Mouse (Mus musculus) hindbrain, embryonic 11.5 days (tissue): ENCODE results near the gene Rhoh. TPM values are rescaled to one million over a fixed set of nuclear protein-coding genes. Genes with fewer than 3 reads are reported as not detected.

Source experiments
- ATAC-seq: fragments of 200-750 bp; cut with Nextera tagmentation; 2 replicates; pipeline ENCODE4 v1.8.0; 2017; ENCODE audit warnings: mild to moderate bottlenecking, moderate TSS enrichment, moderate library complexity; ENCODE audit not compliant: low FRiP score
- DNase-seq: peaks from one replicate; pipeline ENCODE4 v3.0.0-alpha.2; 2015; ENCODE audit warnings: low spot score
- H3K27ac ChIP-seq: fragments of 300-500 bp; sonication (generic); 2 replicates; pipeline ENCODE4 v1.5.1; 2014; ENCODE audit warnings: mild to moderate bottlenecking, low read depth, low read length
- H3K27me3 ChIP-seq: fragments of 300-500 bp; sonication (generic); 2 replicates; pipeline ENCODE4 v1.6.1; 2014; ENCODE audit warnings: mild to moderate bottlenecking, low read length, moderate library complexity, mixed read lengths; ENCODE audit not compliant: control insufficient read depth, insufficient read depth
- H3K36me3 ChIP-seq: fragments of 300-500 bp; sonication (generic); 2 replicates; pipeline ENCODE4 v1.6.1; 2014; ENCODE audit warnings: mild to moderate bottlenecking, low read length, moderate library complexity, mixed read lengths; ENCODE audit not compliant: control insufficient read depth, insufficient read depth
- H3K4me1 ChIP-seq: fragments of 300-500 bp; sonication (generic); replicated peaks from 2 replicates; pipeline ENCODE4 v1.6.1; 2014; ENCODE audit warnings: low read length, mixed read lengths; ENCODE audit not compliant: control insufficient read depth, insufficient read depth
- H3K4me2 ChIP-seq: fragments of 300-500 bp; sonication (generic); replicated peaks from 2 replicates; pipeline ENCODE4 v1.6.1; 2014; ENCODE audit warnings: mild to moderate bottlenecking, low read depth, low read length
- H3K4me3 ChIP-seq: fragments of 300-500 bp; sonication (generic); 2 replicates; pipeline ENCODE4 v1.5.1; 2014; ENCODE audit warnings: low read depth, low read length
- H3K9ac ChIP-seq: fragments of 300-500 bp; sonication (generic); 2 replicates; pipeline ENCODE4 v1.6.1; 2014; ENCODE audit warnings: low read depth, low read length
- H3K9me3 ChIP-seq: fragments of 300-500 bp; sonication (generic); 2 replicates; pipeline ENCODE4 v1.6.1; 2016; ENCODE audit warnings: low read length; ENCODE audit not compliant: control insufficient read depth
- WGBS: fragments of 180-500 bp; shearing (Covaris S2); extraction: QIAGEN DNeasy Blood & Tissue Kit; methylation state at CpG from one replicate; pipeline ENCODE4 v1.1.7; 2014; 5-methylcytosine and 5-hydroxymethylcytosine counted together
- polyA plus RNA-seq: library from polyadenylated mRNA; unstranded; fragments of >200 nt; fragmentation: Nextera tagmentation; extraction: Ambion mirVana; gene quantifications from 2 replicates; pipeline ENCODE4 v1.2.1, GENCODE M21; 2014

Gene Rhoh
- polyA plus RNA-seq: 0.09 and 0.52 TPM in 2 replicates

DNA sequence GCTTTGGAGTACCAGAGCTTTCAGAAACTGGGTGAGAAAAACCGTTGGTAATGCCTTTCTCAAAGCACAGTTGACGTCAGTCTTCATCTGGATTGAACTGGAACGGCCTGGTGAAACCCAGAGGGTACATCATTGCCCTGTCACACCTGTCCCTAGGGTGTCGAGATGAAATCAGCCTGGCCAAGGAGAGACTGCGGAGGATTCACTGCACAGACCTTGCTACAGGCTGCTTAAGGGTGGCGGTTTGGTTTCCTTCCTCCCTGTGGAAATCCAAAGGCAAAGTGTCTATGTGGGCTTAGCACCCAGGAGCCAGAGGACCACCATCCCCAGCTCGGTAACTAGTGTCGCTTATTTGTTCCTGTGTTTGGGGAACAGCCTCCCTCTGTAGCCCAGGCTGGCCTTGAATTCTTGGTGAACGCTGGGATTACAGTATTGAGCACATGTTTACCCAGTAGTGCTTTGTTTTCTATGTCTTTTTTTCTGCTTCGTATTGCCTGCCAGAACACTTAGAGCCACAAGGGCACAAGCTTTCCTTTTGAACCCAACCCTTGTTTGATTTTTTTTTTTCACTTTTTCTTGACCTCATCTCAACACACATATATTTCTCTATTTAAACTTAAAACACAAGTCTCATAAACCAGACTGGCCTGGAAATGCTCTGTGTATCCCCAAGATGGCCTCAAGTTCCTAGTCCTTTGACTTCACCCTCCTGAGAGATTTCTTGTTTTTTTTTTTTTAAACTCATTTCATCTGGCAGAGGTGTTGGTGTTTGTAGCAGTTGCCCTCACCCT lies at the start of gene Rhoh:
Rhoh (plus strand) TSS at position 60 of the 791 bp plus-strand sequence.
- H3K27ac ChIP-seq: no peak within 1 kb of the TSS
- H3K4me3 ChIP-seq: no peak within 1 kb of the TSS
- ATAC-seq: no peak
- H3K4me1 ChIP-seq: no peaks in the 10 kb centered on the region
- H3K9ac ChIP-seq: no peak within 1 kb of the TSS
- H3K27me3 ChIP-seq: no peaks in the 10 kb centered on the region
- no peak within 1 kb of the TSS for H3K4me2 ChIP-seq
- H3K9me3 ChIP-seq: no peaks in the 10 kb centered on the region
- H3K36me3 ChIP-seq: no peaks in the 10 kb centered on the region
- 81% methylated on average over 10 of the region's 10 CpGs for WGBS
- DNase-seq: no peak

DNA sequence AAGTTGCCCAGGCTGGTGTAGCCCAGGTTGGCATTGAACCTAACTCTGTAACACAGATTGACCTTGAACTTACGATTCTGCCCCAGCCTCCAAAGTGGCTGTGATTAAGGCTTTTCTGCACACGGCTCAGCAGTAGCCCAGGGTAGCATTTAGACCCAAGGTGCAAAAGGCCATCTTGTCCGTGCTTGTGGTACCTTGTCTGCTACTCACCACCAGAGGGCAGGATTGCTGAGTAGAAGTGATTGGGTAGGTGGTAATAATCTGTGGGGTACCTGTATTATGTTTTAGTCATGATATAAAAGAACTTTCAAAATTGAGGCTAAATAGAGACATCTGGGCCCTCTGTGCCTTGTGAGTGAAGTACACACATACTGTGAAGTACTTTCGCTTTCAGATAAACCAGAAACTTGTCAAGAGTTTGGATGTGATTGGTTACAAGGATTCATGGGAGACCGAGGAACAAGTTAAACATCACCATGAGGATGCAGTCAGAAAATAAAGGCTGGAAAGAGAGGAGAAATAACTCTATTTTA lies 37.3 kb upstream of the Rhoh start:
- Histone ChIP-seq H3K4me1 (no peaks in the 10 kb centered on the region), H3K27me3 (no peaks in the 10 kb centered on the region), H3K9ac (no peak overlapping the region), H3K36me3 (0 out of 2 replicates have a peak, but pooled peaks cover 2% of the 10 kb centered on the region), H3K9me3 (no peaks in the 10 kb centered on the region), H3K4me3 (no peak overlapping the region), H3K4me2 (no peak overlapping the region), H3K27ac (no peak overlapping the region)
- 76% methylated on average over 5 of the region's 5 CpGs for WGBS
- ATAC-seq (no peak), DNase-seq (peak; percentile 39)

DNA sequence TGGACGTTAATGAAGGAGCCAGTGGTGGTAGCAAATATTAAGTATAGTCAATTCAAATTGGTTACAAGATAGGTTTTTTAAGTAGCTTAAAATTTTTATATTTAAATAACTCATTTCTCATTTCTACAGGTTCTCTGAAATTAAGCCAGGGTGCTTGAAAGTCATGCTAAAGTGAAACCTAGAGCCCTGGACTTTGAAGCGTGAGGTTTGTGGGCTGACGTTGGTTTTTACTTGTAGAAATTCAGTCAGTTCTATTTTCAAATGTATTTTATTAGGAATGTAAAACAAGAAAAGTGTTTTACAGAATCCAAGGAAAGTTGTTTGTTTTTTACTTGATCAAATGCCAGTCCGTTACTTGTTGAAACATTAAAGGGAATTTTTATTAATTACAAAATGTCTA lies 34.5 kb upstream of the Rhoh start:
- ATAC-seq: no peak
- Histone ChIP-seq H3K9me3 (no peaks in the 10 kb centered on the region), H3K4me1 (no peaks in the 10 kb centered on the region), H3K27ac (no peak overlapping the region), H3K4me3 (no peak overlapping the region), H3K4me2 (no peak overlapping the region), H3K9ac (no peak overlapping the region), H3K27me3 (no peaks in the 10 kb centered on the region), H3K36me3 (0 out of 2 replicates have a peak, but pooled peaks cover 2% of the 10 kb centered on the region)
- DNase-seq: no peak
- 97% methylated on average over 4 of the region's 4 CpGs for WGBS

DNA sequence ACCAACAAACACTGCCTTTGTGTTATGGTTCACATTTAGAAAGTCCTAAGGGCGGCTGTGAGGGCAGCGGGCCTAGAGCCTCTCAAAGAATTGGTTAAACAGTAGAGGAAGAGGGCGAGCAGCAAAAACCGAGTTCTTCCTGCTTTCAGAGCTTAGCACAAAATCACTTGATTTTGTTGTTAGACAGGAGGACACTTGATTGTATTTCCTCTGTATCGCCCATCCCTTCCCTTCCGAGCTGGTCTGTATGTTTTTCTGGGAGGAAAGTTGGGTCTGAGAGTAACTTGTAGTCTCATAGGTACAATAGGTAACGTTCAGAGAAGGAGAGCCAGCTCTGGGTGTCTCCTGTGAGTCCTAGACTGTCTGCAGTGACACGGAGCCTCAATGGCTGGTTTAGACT lies 33.9 kb upstream of the Rhoh start:
- ATAC-seq: no peak
- H3K36me3 ChIP-seq: 0 out of 2 replicates have a peak, but pooled peaks cover 2% of the 10 kb centered on the region

DNA sequence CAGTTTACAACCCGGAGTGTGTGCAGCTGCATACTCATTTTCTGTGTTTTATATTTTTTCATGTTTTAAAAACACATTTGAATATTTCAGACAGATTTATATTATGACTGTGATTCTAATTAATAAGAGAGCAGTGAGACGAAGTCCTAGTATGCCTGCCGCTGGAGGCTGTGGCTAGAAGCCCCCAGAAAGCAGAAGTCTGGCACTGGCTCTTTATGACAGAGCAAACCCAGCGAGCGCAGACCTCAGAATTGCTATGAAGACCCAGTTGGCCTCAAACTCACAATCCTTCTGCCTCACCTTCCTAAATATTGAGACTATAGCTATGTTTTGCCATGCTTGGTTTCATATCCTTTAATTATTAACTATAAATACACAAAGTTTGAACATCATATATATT lies 32.8 kb upstream of the Rhoh start:
- DNase-seq: no peak
- 94% methylated on average over 5 of the region's 5 CpGs for WGBS
- no peaks in the 10 kb centered on the region for H3K27me3 ChIP-seq
- no peaks in the 10 kb centered on the region for H3K9me3 ChIP-seq
- no peak overlapping the region for H3K4me2 ChIP-seq
- no peak overlapping the region for H3K4me3 ChIP-seq
- no peak for ATAC-seq
- no peak overlapping the region for H3K9ac ChIP-seq
- H3K27ac ChIP-seq: no peak overlapping the region
- H3K4me1 ChIP-seq: no peaks in the 10 kb centered on the region
- H3K36me3 ChIP-seq: no peaks in the 10 kb centered on the region

More for the DNA sequence above, 33.9 kb upstream of the Rhoh start:
- no peak for DNase-seq
- Histone ChIP-seq H3K4me1 (no peaks in the 10 kb centered on the region), H3K4me2 (no peak overlapping the region), H3K27me3 (no peaks in the 10 kb centered on the region), H3K4me3 (no peak overlapping the region), H3K27ac (no peak overlapping the region), H3K9ac (no peak overlapping the region), H3K9me3 (no peaks in the 10 kb centered on the region)
- WGBS: 91% methylated on average over 8 of the region's 8 CpGs

DNA sequence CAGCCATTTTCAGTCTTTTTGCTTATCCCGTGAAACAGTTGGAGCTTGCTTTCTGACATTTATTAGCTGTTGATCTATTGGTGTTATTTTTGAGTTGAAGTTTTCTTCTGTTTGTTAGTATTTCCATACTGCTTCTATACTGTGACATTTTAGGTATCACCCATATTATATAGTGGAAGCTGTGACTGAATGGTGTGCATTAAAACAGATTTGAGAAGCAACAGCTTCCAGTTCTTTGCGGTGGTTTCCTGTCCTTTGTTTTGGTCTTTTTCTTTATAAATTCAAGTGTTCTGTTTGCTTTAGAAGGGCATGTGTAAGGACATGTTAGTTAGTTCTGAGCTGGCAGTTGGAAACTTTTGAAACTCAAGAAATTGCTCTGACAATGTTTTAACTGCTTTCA lies 32.0 kb upstream of the Rhoh start:
- H3K27ac ChIP-seq: no peak overlapping the region
- no peak overlapping the region for H3K4me3 ChIP-seq
- DNase-seq (no peak), ATAC-seq (no peak)
- H3K4me2 ChIP-seq: no peak overlapping the region
- 86% methylated on average over 2 of the region's 2 CpGs for WGBS
- H3K4me1 ChIP-seq: no peaks in the 10 kb centered on the region
- no peaks in the 10 kb centered on the region for H3K27me3 ChIP-seq
- no peaks in the 10 kb centered on the region for H3K36me3 ChIP-seq
- H3K9me3 ChIP-seq: no peaks in the 10 kb centered on the region
- H3K9ac ChIP-seq: no peak overlapping the region

DNA sequence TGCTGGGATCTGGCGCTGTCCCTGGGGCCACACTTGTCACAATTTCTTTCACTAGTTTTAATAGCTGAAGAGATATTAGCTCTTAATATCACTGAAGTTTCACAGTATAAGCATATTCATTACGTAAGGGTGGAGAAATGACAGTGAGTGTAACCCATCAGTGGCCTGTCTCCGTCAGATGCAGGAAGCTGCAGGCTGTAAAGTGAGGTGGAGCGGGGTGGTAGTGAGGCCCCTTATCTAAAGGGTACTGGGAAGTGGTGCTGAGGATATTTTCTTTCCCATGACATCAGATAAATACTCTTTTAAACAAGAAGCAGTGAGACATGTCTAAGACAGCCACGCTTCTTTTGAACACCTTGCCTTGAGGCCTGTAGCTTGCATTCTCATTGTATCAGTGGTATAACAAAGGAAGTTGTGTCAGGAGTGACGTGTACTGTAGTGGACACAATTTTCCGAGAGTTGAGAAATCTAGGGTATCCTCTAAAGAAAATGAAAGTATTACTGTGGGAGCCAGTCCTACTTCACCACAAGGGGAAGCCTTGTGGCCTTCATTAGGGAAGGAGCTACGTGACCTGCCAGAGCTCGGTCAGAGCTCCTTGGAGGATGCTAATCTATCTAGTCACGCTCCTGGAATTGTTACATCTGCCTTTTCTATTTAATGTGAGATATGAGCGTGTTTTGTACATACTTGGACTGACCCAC lies 28.9 kb upstream of the Rhoh start:
- H3K27ac ChIP-seq: no peak overlapping the region
- H3K36me3 ChIP-seq: no peaks in the 10 kb centered on the region
- ATAC-seq: no peak
- no peaks in the 10 kb centered on the region for H3K4me1 ChIP-seq
- 91% methylated on average over 11 of the region's 11 CpGs for WGBS
- no peak overlapping the region for H3K9ac ChIP-seq
- H3K27me3 ChIP-seq: no peaks in the 10 kb centered on the region
- no peak overlapping the region for H3K4me2 ChIP-seq
- H3K4me3 ChIP-seq: no peak overlapping the region
- no peak for DNase-seq
- no peaks in the 10 kb centered on the region for H3K9me3 ChIP-seq

DNA sequence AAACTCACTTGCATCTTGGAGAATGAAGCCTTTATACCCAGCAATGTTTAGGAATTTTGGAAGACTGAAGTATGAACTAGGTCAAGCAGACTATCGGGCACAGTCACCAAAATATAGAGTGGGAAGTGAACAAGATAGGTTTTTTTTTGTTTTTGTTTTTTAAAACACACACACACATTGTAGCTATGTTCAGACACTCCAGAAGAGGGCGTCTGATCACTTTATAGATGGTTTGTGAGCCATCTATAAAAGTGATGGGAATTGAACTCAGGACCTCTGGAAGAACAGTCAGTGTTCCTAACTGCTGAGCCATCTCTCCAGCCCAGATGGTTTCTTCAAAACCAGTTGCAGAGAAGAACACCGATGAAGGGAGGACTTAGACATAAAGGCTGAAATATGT lies 27.9 kb upstream of the Rhoh start:
- no peaks in the 10 kb centered on the region for H3K4me1 ChIP-seq
- no peak overlapping the region for H3K4me3 ChIP-seq
- 85% methylated on average over 3 of the region's 3 CpGs for WGBS
- no peak overlapping the region for H3K27ac ChIP-seq
- no peak for DNase-seq
- no peaks in the 10 kb centered on the region for H3K27me3 ChIP-seq
- no peak for ATAC-seq
- no peaks in the 10 kb centered on the region for H3K36me3 ChIP-seq
- H3K9ac ChIP-seq: no peak overlapping the region
- H3K4me2 ChIP-seq: no peak overlapping the region
- H3K9me3 ChIP-seq: no peaks in the 10 kb centered on the region
